Mouse (Mus musculus) embryo, embryonic 9.5 days (tissue): ENCODE measurements around the gene Rad50.

Source experiments
- DNase-seq: peaks from one replicate; pipeline ENCODE4 v3.0.0-alpha.2; 2017; ENCODE audit errors: extremely low spot score

Rad50 gene

DNA sequence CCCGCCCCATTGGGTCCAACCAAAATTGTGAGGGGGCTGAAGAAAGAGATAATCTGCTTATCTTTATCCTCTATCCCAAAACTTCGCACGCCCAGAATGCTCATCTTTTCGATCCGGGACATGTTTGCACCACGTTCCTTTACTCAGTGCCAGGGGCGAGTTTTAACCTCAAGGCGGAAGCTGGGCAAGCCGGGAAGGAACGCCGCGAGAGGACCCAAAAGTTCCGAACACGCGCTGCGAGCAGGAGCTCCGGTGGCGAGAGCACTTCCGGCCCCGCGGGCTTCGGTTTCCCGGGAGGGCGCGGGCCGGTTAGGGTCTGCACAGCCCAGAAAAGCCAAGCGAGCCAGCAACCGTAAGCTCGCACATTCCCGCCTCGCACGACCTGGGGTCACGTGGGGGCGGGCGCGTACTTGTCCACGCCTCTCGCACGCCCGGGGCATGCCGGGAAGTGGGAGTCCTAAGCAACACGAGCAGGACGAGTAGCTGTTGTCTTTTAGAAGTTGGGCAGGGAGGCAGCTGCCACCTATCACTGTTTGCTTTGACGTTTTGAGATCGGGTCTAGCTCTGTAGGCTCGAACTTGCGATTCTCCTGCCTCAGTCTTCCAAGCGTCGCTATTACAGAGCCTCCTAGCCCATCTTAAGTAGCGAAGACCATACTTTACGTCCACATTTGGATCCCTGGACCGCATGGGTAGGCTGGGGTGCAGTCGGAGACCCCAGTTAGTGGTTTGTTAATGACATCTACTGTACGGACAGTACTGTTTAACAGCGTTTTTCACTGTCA, at the start of gene Rad50:
Rad50 (minus strand) TSS at position 386 of the 784 bp plus-strand sequence.
- DNase-seq: peak; percentile 92

GRCm38 (mm10) chr11:53755011-53755595, 48.0 kb upstream of the Rad50 start:
- no peak for DNase-seq

DNA sequence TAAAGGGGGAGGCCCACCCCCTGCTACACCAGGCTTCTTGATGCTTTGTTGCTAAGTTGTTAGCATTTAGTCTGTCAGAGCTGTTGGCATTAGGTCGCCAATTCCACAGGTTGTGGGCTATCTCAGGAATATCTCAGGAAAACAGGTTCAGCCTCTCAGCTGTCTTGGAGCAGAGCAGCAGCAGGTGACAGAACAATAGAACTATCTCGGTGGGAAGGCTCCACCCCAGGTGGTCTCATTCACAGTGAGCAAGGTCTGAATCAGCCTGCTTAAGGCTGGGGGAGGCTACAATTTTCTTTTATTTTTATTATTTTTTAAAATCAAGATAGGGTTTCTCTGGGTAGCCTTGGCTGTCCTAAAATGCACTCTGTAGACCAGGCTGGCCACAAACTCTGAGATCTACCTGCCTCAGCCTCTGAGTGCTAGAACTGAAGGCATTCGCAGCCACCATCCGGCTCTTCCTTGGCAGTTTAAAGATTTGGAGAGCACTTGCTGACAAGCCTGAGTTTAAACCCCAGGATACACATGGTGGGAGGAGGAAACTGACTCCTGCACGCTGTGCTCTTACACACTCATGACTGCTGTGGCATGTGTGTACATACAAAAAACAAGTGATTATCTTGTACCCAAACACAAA, 42.7 kb upstream of the Rad50 start:
- DNase-seq: no peak

GRCm38 (mm10) chr11:53749306-53749705, 42.2 kb upstream of the Rad50 start:
- no peak for DNase-seq

- DNase-seq: no peak
These were observed 41.5 kb upstream of the Rad50 start for GRCm38 (mm10) chr11:53748614-53749013.

DNA sequence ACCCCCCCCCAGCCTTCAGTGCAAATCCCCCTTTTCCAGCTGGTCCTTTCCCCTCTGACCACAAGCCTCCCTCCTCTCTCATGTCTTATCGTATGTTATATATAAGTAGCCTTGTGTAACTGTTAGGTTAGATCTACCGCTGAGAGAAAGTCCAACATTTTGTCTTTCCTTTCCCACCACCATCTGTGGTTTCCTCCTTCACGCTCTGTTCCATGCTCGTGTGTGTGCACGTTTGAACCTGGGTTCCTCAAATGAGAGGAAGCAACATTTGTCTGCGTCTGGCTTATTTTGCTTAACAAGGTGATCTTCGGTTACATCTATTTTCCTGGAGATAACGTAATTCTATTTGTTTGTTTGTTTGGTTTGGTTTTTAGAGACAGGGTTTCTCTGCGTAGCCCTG, 40.9 kb upstream of the Rad50 start:
- DNase-seq: no peak

DNA sequence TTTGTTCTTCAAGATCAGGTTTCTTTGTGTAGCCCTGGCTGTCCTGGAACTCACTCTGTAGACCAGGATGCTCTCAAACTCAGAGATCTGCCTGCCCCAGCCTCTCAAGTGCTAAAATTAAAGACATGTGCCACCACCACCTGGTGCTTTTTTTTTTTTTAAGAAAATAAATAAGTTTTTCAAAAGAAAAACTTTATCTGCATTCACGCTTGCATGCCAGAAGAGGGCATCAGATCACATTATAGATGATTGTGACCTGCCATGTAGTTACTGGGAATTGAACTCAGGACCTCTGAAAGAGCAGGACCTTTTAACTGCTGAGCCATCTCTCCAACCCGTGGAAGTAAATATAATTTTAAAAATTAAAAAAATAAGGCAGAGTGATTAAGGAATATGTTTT, 38.1 kb upstream of the Rad50 start:
- no peak for DNase-seq

DNA sequence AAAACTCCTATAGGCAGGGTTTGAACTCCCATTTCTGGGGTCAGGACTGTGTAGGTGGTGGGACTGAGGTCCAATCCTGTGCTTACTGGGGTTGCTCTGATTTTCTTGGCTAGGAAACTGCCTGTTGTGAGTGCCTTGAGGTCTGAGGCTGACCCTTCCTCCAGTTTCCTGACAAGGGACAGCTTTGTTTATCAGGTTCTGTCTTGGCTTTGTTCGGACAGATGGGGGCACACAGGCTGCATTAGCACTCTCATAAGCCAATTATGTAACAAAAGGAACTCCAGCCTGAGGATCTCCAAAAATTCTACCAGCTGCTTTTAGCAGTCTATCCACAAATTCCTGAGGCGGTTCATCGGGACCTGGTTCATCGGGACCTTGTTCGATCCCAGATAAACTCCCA, 35.2 kb upstream of the Rad50 start:
- DNase-seq: no peak

DNA sequence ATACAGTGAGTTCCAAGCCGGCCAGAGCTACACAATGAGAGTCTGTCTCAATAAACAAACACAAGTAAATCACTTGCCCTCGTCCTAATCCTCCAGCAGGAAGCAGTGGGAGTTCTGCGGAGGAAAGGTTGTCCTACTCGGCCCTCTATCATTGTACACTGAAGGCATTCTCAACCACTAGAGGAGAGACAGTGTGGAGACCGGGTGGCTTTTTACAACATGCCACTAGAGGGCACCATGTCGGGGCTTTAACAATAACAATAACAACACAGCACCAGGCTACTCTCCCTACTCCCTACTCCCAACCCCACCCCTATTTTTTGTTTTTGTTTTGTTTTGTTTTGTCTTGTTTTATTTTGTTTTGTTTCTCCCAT, 30.4 kb upstream of the Rad50 start:
- DNase-seq: peak; percentile 45

- DNase-seq: peak; percentile 82
These were observed 29.9 kb upstream of the Rad50 start for GRCm38 (mm10) chr11:53736771-53737572.

DNA sequence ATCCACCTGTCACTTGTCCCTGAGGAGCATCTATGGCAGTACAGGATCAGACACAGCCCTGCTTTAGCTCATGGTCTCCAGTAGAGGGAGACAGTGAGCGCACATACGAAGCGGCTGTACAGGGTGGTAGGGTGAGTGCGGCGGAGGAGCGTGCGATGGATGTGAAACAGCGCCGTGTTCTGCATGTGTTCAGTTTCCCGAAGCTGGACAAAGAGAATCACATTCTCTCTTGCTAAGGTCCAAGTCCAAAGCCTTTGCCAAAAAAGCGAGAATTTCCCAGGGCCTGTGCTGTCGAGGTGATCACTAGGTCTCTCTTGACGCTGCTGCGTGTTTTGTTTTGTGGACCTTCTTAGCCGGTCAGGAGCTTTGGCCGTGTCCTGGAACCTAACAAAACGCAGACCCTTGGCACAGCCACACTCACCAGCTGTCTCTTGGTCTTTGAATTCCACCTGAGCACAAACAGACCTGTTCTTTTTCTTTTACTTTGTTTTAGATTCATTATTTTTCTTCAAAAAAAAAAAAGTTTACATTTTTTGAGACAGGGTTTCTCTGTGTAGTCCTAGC, 28.6 kb upstream of the Rad50 start:
- DNase-seq: peak; percentile 75

GRCm38 (mm10) chr11:53734970-53735681, 28.0 kb upstream of the Rad50 start:
- DNase-seq: no peak

- DNase-seq: no peak
These were observed 27.3 kb upstream of the Rad50 start for GRCm38 (mm10) chr11:53734431-53734830.

DNA sequence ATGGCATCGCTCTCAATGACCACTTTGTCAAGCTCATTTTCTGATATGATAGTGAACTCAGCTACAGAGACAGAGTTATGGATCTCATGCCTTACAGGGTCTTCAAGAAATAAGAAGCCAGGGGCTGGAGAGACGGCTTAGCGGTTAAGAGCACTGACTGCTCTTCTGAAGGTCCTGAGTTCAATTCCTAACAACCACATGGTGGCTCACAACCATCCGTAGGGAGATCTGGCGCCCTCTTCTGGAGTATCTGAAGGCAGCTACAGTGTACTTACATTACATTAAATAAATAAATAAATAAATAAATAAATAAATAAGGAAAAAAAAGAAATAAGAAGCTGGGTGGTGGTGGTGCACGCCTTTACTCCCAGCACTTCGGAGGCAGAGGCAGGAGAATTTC, 26.7 kb upstream of the Rad50 start:
- no peak for DNase-seq

DNA sequence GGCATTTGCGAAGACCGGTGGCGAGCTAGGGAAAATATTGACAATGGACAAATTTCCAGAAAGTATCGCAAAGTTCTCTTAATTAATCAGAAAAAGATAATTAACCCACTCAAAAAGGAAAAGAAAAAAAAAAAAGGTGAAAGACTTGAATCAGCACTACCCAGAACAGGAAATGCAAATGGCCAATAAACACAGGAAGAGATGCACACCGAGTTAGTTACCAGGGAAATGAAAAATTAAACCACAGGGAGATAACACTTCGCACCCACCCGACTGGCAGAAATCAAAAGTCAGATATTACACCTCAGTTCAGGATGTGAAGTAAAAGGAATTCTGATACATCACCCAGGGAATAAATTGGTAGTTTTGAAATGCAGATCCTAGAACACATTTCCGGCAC, 25.1 kb upstream of the Rad50 start:
- DNase-seq: no peak

DNA sequence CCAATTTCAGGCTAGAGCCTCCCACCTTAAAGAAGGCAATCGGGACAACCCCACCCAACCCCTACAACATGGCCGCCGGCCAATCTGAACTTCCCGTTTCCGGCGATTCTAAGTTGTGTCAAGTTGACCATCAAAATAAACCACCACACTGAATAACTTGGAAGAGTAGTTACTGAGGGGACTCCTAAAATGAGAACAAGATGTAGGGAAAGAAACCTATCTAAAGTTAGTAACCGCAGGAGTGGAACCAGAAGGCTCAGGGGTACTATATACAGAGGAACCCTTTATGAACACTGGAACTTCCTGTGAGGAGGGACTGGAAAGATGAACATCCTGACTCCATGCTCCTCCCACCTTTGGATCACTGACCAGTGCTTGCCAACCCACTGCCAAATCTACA, 24.3 kb upstream of the Rad50 start:
- DNase-seq: no peak

DNA sequence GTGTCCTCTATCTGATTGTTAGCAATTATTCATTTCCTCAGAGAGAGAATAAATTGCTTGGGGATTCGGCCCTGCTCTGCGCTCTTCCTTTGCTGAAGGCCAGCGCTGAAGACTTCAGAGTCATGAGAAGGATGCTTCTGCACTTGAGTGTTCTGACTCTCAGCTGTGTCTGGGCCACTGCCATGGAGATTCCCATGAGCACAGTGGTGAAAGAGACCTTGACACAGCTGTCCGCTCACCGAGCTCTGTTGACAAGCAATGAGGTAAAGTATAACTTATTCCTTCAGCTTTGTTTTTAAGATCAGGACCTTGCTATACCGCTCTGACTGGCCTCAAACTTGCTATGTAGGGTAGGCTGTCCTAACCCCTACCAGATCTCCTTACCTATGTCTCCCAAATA, 13.6 kb upstream of the Rad50 start, which contains the start of gene Il5:
Il5 (plus strand) TSS at position 80 of the 400 bp plus-strand sequence.
- DNase-seq: no peak

- no peak for DNase-seq
These were observed 12.6 kb upstream of the Rad50 start for GRCm38 (mm10) chr11:53719701-53720100.

DNA sequence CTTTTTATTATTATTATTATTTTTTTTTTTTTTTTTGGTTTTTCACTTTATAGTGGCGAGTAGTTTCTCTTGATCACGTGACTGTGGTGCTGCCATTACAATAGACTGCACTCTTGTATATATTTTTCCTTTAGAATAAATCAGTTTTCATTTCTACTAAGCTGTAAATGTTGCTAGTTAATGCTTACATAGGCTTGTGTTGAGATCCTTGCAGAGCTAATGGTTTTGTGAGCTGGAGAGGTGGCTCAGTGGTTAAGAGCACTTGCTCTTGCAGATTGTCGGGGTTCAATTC, 545 bp upstream of the Rad50 start:
- peak; percentile 4 for DNase-seq

- DNase-seq: peak; percentile 1
These were observed 734 bp downstream of the Rad50 start for GRCm38 (mm10) chr11:53706236-53706933.

DNA sequence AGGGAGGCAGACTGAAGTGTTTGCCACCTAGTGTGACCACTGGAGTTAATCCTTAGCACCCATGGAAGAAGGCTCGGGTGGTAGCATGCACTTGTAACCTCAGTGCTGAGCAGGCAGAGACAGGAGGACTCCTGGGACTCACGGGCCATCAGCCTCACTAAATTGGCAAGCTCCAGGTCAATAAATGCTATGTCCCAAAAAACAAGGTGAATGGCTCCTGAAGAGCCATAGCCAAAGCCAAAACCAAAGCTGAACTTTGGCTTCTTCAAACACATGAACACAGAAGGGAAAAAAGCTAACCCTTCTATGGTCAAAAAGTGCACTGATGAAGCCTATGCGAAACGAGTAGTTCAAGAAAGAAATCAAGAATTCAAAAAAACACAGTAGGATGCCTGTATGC, 7.8 kb downstream of the Rad50 start:
- DNase-seq: no peak
